Mouse (Mus musculus): ENCODE measurements around the gene Kctd6.
A peak's percentile ranks its signal among the peaks of the same experiment; 100 is the strongest.

The Kctd6 gene

DNA sequence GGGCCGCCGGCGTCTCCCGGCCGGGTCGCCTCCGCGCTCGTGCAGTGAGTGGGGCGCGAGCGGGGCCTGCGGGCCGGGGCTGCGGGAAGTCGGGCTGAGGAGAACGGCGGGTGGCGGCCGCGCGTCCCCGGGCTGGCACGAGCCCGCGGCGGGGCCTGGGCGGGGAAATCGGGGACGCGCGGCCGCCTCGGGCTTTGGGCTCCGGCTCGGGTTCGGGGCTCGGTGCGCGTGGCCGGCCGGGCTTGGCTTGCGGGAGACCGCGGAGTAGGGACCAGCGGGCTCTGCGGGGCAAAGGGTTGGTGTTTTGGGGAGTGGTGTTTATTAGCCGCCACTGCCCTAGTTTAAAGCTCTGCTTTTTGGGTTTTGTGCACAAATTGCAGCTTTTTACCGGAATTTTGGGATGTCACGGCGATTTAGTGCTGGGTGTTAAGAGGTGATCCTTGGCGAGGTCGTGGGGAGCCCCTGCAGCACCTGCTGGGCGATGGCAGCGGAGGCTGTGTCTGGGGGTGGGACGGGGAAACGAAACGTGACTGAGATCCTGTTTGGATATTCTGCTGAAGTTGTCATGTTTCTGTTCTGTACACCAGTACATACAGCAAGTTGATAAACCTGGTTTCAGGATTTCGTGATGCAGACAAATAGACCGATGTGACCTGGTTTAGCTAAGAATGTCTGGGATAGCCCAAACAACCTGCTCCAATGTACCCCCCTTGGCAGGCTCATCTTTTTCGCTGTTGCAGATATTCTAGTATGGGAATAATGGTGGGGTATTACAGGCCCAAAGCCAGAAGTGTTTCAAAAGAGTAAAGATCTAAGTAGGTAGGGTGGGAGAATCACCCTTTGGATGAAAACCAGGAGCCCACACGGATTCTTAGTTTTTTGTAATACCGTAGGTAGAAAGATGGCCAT is 613 bp downstream of the Kctd6 start:
- peak; percentile 82 for DNase-seq

DNA sequence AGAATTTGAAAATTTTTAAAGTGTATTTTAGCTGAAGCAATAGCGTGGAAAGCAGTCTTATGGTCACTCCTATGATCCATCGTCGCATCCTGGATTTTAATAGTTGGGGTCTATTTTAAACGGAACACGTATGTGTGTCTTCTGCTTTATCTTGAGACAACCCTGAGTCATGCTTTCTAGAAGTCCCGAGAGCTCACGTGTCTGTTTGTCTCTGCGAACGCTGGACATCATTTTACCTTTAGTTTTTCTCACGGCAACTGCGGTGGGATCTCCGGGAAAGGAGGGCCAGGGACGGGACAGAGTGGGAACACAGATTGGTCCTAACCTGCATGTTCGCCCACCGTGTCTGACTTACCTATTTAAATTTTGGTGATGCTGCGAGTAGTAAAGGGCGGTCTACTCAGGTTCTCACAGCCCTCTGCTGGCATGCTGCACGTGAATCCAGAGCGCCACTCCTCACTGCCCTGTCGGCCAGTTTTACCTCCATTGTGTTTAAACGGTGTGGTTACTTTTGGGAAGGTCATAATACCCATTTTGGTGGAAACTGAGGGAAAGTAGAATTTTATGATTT is 1.4 kb downstream of the Kctd6 start:
- no peak for DNase-seq

DNA sequence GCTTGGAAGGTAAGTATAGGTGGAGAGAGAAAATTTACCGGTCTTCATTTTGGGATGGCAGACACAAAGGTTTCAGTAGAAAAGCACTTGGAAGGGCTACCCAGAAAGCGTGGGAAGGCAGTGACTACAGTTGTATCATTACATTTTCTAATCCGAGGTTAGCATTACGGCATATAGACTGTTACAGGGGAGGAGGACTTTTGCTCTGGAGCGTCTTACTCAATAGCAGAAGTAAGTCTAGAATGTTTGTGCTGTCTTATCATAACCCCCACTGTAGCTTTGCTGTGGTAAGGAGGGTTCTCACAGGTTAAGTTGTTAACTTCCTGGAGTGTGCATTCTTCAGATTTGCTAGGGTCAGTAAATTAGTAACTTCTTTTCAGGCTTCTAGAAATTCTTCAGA is 2.2 kb downstream of the Kctd6 start:
- no peak for DNase-seq

DNA sequence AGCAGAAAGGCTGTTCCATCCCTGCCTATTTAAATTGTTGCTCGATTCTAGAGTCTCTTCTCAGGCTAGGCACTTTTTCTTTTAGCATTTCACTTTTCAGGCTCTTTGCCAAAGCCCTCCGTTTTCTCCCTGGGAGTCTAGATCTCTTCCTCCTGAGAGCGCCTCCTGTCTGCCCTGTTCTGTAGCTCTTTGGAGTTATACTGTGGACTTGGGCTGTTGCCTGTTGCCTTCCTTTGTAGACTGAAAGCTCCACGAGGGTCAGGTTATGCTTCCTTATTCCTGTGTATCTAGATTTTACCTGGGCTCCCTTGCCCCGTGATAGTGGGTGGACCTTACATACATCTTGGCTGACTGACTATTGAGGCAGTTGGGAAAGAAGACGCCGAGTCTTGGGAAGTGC is 4.3 kb downstream of the Kctd6 start:
- no peak for DNase-seq

DNA sequence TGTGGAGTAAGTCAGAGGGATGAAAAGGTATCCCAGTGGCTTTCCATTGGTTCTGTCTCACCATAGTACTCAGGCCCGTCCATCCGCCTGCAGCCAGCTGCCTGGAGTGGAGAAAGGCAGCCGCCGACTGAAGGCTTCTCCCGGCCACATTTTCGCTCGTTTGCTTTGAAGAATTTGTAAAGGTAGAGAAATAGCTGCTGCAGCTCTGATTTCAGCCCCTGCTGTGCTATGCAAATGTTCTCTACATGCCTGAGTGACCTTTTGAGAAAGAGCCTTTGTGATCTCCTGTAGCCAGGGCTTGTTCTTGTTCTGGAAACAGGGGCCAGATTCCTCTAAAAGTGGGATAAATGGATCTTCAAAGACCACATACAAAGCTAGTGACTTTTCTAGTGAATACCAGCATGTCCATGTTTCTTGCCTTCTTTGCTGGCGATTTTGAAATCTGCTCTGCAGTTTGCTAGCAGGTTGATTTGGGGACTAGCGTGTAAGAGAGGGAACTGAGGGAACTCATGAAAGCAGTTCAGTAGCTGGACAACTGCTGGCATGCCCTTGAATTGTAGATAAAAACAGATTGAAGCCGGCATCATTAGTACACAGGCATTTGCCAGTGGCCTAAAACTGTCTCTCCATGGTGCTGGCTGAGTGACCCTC is 4.9 kb downstream of the Kctd6 start:
- no peak for DNase-seq

DNA sequence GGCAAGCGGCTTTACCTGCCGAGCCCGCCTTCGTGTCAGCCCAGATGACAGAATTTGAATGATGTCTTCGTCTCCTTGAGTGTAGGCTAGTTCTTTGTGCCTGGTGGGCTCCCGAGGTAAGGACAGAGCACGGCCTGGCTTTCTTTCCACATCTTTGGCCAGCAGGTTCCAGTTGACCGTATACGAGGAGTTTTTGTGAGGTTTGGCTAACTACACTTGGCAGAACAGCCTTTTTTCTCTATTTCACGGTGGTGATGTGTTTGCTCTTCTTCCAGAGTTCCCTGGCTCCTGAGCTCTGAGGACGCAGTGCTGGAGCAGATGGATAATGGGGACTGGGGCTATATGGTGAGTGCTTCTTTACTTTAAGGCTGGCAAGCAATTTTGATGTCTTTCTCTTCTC is 5.9 kb downstream of the Kctd6 start:
- DNase-seq, result no peak

DNA sequence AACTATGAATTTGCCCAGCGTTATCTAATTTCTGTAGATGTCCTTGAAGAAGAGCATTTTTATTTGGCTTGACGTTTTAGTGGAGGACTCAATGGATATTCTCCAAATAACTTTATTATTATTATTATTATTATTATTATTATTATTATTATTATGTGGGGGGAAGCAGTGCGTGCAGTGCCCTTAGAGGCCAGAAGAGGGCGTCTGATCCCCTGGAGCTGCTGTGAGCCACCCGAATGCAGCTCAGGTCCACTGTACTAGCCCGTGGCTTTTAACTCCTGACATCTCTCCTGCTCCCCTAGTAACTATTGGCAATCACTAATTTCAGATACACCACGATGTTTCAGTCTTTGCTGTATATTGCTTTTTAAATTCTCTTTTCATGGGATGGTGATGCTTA is 6.4 kb downstream of the Kctd6 start:
- DNase-seq, result no peak

DNA sequence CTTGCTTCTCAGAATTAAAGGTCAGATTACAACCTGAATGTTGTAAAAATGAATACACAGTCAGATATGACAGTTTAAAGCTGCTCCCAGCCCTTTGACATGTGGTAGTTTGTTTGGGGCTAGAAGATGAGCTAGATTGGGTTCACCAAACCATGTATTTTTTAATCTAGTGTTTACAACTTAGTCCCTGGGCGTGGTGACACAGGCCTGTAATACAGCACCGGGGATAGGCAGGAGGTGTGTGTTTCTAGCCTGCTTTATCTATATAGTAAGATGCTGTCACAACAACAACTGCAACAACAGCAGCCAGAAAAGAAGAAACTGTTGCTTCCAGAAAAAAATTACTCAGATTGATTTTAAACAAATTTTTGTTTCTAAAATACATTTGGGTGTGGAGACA is 7.0 kb downstream of the Kctd6 start:
- DNase-seq, result no peak

DNA sequence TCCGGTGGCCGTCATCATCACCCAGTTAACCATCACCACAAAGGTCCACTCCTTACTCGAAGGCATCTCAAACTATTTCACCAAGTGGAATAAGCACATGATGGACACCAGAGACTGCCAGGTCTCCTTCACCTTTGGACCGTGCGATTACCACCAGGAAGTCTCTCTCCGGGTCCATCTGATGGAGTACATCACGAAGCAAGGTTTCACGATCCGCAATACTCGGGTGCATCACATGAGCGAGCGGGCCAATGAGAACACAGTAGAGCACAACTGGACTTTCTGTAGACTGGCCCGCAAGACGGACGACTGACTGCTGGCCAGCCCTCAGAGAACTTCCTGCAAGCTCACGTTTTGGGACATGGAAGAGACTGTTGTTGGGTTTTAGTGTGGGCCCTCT is 8.6 kb downstream of the Kctd6 start:
- DNase-seq, result no peak

DNA sequence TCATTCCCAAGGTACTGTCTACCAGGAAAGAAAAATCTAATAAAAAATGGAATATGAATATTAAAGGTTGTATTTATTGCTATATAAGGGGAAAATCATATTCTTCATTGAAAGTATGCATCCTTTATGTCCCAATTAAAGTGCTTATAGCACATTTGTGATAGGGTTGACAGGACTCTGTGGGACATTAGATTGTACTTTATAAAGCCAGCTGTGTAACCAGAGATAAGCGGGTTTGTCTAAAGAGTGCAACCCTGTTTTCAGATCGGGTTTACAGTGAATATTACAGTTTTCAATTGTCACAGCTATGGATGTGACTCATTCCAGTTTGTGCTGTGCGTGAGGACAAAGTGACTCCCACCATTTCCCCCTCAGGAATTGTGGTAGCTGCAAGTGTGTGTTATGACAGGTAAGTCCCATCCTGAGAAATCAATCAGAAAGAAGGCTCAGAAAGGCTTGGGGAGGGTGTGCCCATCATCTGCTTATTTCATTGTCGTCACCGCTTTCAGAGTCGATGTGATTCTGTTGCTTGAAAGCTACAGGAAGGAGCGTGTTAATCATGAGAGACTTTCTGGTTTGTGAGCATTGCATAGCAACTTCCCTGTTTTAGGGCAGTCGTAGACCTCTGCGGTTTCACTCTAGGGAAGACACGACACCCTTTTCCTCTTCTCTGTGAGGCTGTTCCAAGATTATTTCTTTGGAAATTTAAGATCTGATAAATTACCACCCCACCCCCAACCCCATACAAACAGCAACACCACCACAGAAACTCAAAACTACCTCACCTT is 9.8 kb downstream of the Kctd6 start:
- DNase-seq, result no peak

DNA sequence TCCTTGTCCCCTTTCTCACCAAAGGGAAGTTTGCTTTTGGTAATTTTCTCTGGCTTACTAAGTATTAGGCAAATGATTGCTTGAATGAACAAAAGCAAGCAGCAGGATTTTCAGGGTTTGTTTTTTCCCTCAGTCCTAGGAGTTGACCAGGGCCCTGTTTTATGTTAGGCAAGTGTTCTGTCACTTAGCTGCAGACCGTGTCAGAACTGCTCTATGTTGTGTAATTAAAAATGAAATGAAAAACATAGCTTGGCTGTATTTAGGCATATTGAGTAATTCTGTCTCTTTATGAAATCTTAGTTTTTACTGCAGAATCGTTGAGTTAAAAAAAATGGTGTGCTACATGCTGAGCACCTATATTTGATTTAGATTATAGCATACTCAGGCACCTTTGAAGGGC is 10.9 kb downstream of the Kctd6 start:
- no peak for DNase-seq

DNA sequence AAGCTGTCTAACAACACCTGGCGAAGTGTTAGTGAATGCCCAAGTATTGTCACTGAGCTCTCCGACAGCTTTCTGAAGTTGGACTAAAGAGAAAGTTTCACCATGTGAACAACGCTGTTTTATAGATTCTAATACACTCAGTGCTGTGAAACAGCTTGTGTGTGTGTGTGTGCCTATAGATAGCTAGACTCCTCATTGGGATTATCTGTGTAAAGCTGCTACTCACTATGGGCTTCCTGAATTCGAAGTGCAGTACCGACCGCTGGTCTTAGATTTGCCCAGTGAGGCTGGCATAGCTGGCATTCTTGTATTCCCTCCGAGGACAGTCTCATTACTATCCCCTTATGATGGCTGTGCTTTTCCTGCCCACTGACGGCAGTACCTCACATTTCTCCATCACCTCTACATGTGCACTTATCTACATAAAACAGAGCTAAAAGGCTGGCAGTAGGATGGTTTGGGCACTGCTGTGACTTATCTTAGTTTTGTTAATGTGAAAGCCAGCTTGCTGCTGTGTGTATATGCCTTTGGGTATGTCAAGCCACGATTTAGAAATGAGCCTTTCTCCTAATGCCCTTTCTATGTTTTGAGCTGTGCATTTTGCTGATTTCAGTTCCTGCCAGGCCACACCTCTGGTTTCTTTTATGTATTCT is 15.6 kb downstream of the Kctd6 start:
- DNase-seq, result no peak

DNA sequence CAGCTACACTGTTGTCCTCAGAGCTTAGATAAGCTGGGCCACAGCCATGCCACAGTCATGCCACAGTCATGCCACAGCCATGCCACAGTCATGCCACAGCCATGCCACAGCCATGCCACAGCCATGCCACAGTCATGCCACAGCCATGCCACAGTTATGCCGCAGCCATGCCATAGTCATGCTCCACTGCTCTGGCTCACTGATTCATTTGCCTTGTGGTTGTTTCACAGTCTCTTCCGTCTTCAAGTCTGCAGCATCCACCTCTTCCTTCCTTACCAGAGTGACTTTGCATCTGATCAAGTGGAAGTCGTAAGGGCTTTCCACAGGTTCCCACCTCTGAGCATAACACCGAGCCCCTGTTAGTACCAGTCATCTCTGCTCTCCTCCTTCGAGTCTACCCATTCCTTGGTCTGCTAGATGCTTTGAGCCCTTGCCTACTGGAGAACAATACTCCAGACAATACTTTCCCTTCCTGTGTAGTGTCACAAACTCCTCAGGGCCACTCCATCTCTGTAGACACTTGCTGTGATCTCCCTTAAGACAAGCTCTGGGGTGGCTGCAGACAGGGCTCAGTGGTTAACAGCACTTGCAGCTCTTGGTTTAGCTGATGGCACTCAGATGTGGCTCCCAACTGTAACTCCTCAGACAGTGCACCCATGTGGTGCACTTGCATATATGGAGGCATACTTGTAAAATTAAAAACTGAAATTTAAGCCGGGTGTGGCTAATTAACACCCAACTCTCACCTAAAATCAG is 18.4 kb downstream of the Kctd6 start:
- DNase-seq, result no peak

DNA sequence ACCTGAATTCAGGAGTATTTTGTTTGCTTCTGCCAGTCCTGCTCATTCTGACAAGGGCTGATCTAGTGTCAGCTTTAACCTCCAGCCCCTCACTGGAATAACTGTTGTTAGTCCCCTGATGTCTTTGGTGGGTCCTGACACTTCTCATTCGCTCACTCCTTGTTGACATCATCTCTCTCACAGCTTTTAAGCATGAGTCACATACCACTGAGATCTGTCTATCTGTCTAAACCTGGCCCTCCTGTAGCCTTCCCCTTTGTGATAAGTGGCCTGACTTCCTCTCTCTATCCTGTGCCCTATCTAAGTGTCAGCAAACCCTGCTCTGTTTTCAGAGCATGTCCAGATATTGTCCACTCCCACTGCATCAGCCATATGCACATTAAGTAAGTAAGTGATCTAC is 19.3 kb downstream of the Kctd6 start:
- DNase-seq, result no peak

DNA sequence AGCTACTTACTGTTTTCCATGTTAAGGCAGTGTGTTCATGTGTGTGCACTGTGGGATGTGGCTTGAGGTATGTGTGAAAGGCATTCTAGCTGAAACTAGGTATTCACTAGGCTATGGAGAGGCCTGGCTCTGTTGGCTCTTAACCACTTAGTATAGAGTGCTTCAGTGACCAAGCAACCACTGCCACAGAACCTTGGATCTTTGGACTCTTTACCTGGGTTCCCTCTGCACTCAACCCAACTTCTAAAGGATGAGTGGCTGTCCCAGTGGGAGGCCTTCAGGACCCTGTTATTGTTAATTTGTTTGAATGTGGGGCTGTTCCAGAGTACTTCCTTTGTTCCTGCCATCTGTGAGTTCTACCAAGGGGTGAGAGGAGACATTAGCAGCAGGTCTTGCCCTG is 27.9 kb downstream of the Kctd6 start:
- DNase-seq, result no peak

DNA sequence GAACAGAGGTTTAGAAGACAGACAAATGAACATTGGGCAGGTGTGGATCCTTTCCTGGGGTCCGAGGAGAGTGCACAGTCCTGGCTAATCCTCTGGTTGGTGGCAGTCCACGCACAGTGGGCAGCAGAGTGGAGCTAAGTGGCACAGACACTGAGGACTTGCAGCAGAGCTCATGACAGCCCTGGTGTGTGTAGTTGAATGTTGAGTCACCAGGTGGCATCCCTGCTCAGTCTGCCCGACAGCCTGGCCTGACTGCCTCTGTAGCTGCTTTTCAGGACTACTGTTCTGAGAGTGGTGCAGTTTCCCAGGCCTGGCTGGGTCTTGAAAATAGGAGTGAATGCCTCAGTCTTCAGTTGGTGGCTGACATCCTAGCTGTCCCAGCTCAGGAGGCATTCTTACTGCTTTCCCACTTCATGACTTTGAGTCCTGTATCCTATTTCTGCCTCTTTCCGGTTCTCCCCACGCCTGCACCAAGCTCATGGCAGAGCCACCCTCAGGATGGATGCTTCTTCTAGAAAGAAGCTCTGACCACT is 28.5 kb downstream of the Kctd6 start:
- DNase-seq, result peak; percentile 43

DNA sequence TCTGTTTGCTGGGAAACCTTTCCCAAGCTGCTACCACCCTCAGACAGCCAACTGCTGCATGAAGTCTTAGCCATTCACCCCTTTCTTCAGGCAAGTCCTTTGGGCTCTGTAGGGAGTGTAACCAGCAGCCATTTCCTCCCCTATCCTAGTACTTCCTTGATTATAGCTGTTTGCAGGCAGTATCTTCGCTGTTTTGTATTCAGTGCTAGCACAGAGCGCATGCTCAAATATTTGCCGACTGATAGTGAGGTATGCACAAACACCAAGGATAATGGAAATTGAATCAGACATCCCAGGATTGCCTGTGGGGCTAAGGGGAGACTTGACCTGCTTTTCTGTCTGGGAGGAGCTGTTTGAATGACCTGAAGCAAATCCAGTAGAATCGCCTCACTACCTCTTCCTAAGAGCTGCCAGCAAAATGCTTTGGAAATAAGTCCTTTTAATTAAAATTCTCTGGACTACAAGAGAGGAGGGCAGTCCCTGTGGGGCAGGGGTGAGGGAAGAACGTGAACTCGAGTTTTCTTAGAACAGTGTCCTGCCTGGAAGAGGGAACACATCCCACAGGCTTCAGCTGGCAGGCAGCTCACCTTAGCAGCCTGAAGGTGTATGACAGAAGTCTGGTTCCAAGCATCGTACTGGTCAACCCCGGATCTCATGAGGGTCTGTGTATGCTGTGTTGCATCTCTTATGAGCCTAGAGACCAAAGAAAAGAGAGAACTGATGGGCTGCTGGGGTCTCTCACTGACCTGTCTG is 29.4 kb downstream of the Kctd6 start:
- DNase-seq, result no peak

DNA sequence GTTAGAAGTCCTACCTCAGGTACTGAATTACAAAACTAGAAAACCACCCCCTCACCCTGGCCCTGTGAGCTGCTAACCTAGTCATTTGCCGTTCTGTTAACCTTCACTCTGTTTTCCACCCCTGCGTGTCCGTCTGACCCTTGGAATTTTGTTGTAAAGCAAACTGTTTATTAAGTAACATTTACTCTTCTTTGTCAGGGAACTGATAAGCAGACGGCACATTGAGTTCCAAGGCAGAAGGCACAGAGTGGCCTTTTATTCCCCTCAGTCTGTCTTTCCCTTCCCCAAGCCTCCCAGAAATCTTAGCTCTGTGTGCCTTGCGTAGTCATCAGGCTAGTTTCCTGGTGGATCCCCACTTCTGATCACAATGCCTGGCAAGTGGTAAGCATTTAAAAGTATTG is 30.3 kb downstream of the Kctd6 start:
- no peak for DNase-seq

DNA sequence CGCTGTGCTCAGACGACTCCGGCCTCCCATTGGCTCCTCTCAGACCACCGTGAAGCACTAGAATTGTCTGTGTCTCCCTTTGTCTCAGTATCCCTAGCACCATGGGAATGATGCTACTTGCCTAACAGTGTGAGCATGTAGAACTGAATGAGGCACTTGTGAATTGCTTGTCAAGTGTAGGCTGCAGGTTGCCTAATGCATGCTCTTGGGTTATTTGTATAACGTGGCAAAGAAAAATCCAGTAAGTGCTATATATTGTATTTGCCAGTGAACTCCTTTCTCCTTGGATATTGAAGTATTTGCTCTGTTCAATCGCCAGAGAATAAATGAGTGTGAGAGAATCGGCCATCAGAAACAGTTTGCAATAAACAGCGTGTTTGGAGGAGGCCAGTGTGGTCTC is 32.9 kb downstream of the Kctd6 start:
- DNase-seq, result no peak

DNA sequence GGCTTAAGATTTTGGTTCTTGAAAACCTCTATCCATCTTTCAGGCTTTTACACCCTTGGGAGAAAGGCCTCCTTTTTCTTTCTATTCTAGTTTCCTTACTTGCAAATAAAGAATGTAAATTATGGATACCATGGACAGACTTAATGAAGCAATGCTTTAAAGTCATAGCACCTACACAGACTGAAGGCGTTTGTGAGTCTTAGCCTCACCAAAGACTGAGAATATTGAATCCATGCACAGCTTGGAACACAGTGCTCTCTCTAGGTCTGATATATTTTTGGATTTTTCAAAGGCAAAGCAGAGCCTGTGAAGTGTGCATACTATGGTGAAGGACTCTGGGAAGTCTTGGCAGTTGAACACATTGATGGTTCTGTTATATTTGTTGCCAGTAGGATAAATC is 35.3 kb downstream of the Kctd6 start:
- no peak for DNase-seq

All from right cerebral cortex, postnatal 14 days (tissue).